Mouse (Mus musculus) embryonic facial prominence, embryonic 13.5 days (tissue): Measurements from ENCODE around the gene Arnt. TPM values are rescaled to one million over a fixed set of nuclear protein-coding genes. Genes with fewer than 3 reads are reported as not detected.
"Not testable (repeated sequence)": the region's sequence is repeated elsewhere in the genome, so short reads cannot be mapped to it uniquely, and the experiment has no call there.

ENCODE experiments used
- ATAC-seq: fragments of 200-750 bp; cut with Nextera tagmentation; 2 replicates; pipeline ENCODE4 v1.8.0; 2017; ENCODE audit warnings: low read depth; ENCODE audit not compliant: insufficient number of reproducible peaks, insufficient read depth, low FRiP score, low TSS enrichment
- H3K27ac ChIP-seq: fragments of 300-500 bp; sonication (generic); 2 replicates; pipeline ENCODE4 v1.5.1; 2015; ENCODE audit warnings: moderate library complexity, mild to moderate bottlenecking, inconsistent platforms
- H3K27me3 ChIP-seq: fragments of 300-500 bp; sonication (generic); 2 replicates; pipeline ENCODE4 v1.6.1; 2015; ENCODE audit warnings: mild to moderate bottlenecking, inconsistent platforms
- H3K36me3 ChIP-seq: fragments of 300-500 bp; sonication (generic); 2 replicates; pipeline ENCODE4 v1.6.1; 2015; ENCODE audit warnings: mild to moderate bottlenecking, inconsistent platforms
- H3K4me1 ChIP-seq: fragments of 300-500 bp; sonication (generic); 2 replicates; pipeline ENCODE4 v1.6.1; 2015; ENCODE audit warnings: inconsistent platforms
- H3K4me2 ChIP-seq: fragments of 300-500 bp; sonication (generic); 2 replicates; pipeline ENCODE4 v1.6.1; 2015; ENCODE audit warnings: moderate library complexity, mild to moderate bottlenecking, inconsistent platforms
- H3K4me3 ChIP-seq: fragments of 300-500 bp; sonication (generic); 2 replicates; pipeline ENCODE4 v1.5.1; 2015; ENCODE audit warnings: mild to moderate bottlenecking, inconsistent platforms
- H3K9ac ChIP-seq: fragments of 300-500 bp; sonication (generic); 2 replicates; pipeline ENCODE4 v1.6.1; 2015; ENCODE audit warnings: mild to moderate bottlenecking, inconsistent platforms
- H3K9me3 ChIP-seq: fragments of 300-500 bp; sonication (generic); 2 replicates; pipeline ENCODE4 v1.6.1; 2016; ENCODE audit warnings: inconsistent platforms
- WGBS: fragments of 180-500 bp; shearing (Covaris S2); methylation state at CpG from one replicate; pipeline ENCODE4 v1.1.7; 2015; ENCODE audit warnings: mixed read lengths; 5-methylcytosine and 5-hydroxymethylcytosine counted together
- polyA plus RNA-seq: library from polyadenylated mRNA; unstranded; fragments of >200 nt; fragmentation: Nextera tagmentation; extraction: Ambion mirVana; gene quantifications from 2 replicates; pipeline ENCODE4 v1.2.1, GENCODE M21; 2015

Gene Arnt
- polyA plus RNA-seq, result 53.2 and 60.8 TPM in 2 replicates

GRCm38 (mm10) chr3:95434136-95434982 is at the start of gene Arnt:
Gene Arnt, plus strand, starts transcription at chr3:95434388.
- WGBS, result under 1% methylated on average over 47 of the region's 47 CpGs
- Histone ChIP-seq H3K27me3 (no peaks in the 10 kb centered on the region), H3K4me1 (peaks cover 10% of the 10 kb centered on the region), H3K4me2 (peak within 1 kb of the TSS; percentile 79), H3K9ac (peak within 1 kb of the TSS; percentile 89), H3K36me3 (peaks cover 19% of the 10 kb centered on the region), H3K9me3 (no peaks in the 10 kb centered on the region), H3K27ac (peak within 1 kb of the TSS; percentile 79), H3K4me3 (peak within 1 kb of the TSS; percentile 88)
- peak; percentile 99 for ATAC-seq

GRCm38 (mm10) chr3:95385401-95386075 is 48.6 kb upstream of the Arnt start:
- H3K27me3 ChIP-seq, result no peaks in the 10 kb centered on the region
- ATAC-seq, result no peak
- WGBS, result 83% methylated on average over 5 of the region's 5 CpGs

GRCm38 (mm10) chr3:95394385-95394784 is 39.8 kb upstream of the Arnt start:
- Histone ChIP-seq H3K36me3 (no peaks in the 10 kb centered on the region), H3K4me3 (no peak overlapping the region), H3K4me2 (no peak overlapping the region), H3K4me1 (no peaks in the 10 kb centered on the region), H3K27me3 (no peaks in the 10 kb centered on the region), H3K9me3 (peaks cover 8% of the 10 kb centered on the region), H3K27ac (no peak overlapping the region), H3K9ac (no peak overlapping the region)
- WGBS, result 86% methylated on average over 4 of the region's 4 CpGs
- ATAC-seq, result no peak

More at GRCm38 (mm10) chr3:95385401-95386075, 48.6 kb upstream of the Arnt start:
- Histone ChIP-seq H3K4me3 (no peak overlapping the region), H3K27ac (no peak overlapping the region), H3K9ac (no peak overlapping the region), H3K4me2 (no peak overlapping the region), H3K9me3 (no peaks in the 10 kb centered on the region), H3K4me1 (no peaks in the 10 kb centered on the region), H3K36me3 (no peaks in the 10 kb centered on the region)

- no peak within 1 kb of the TSS for H3K4me3 ChIP-seq
- H3K9me3 ChIP-seq, result no peaks in the 10 kb centered on the region
- no peaks in the 10 kb centered on the region for H3K36me3 ChIP-seq
- H3K4me2 ChIP-seq, result no peak within 1 kb of the TSS
- ATAC-seq, result no peak
- no peak within 1 kb of the TSS for H3K27ac ChIP-seq
- WGBS, result 89% methylated on average over 3 of the region's 3 CpGs
- H3K27me3 ChIP-seq, result no peaks in the 10 kb centered on the region
- no peaks in the 10 kb centered on the region for H3K4me1 ChIP-seq
- no peak within 1 kb of the TSS for H3K9ac ChIP-seq
These were observed 31.4 kb upstream of the Arnt start, which contains the start of gene 4930558C23Rik for GRCm38 (mm10) chr3:95402741-95403140. Gene 4930558C23Rik, minus strand, starts transcription at chr3:95402841.

GRCm38 (mm10) chr3:95407728-95408127 is 26.5 kb upstream of the Arnt start:
- H3K9ac ChIP-seq, result no peak overlapping the region
- whole genome bisulfite sequencing, result 65% methylated on average over 1 of the region's 1 CpGs
- H3K9me3 ChIP-seq, result no peaks in the 10 kb centered on the region
- ATAC-seq, result no peak
- no peak overlapping the region for H3K4me3 ChIP-seq
- no peak overlapping the region for H3K4me2 ChIP-seq
- H3K4me1 ChIP-seq, result peaks cover 4% of the 10 kb centered on the region; the same call in 1 of the 2 replicates
- no peak overlapping the region for H3K27ac ChIP-seq
- H3K27me3 ChIP-seq, result no peaks in the 10 kb centered on the region
- H3K36me3 ChIP-seq, result no peaks in the 10 kb centered on the region

GRCm38 (mm10) chr3:95408852-95409251 is 25.3 kb upstream of the Arnt start:
- Histone ChIP-seq H3K27ac (no peak overlapping the region), H3K9ac (no peak overlapping the region), H3K4me3 (no peak overlapping the region), H3K27me3 (no peaks in the 10 kb centered on the region), H3K4me1 (peaks cover 4% of the 10 kb centered on the region; the same call in 1 of the 2 replicates), H3K4me2 (no peak overlapping the region), H3K36me3 (no peaks in the 10 kb centered on the region), H3K9me3 (no peaks in the 10 kb centered on the region)
- WGBS, result 87% methylated on average over 2 of the region's 2 CpGs
- no peak for ATAC-seq

- H3K9ac ChIP-seq, result no peak overlapping the region
- no peak overlapping the region for H3K4me3 ChIP-seq
- no peaks in the 10 kb centered on the region for H3K9me3 ChIP-seq
- 64% methylated on average over 1 of the region's 1 CpGs for WGBS
- no peak overlapping the region for H3K4me2 ChIP-seq
- no peaks in the 10 kb centered on the region for H3K36me3 ChIP-seq
- no peak overlapping the region for H3K27ac ChIP-seq
- H3K4me1 ChIP-seq, result peaks cover 4% of the 10 kb centered on the region; the same call in 1 of the 2 replicates
- H3K27me3 ChIP-seq, result no peaks in the 10 kb centered on the region
- ATAC-seq, result no peak
These were observed 21.9 kb upstream of the Arnt start for GRCm38 (mm10) chr3:95412268-95412667.

GRCm38 (mm10) chr3:95417866-95418265 is 16.3 kb upstream of the Arnt start:
- Histone ChIP-seq H3K4me2 (no peak overlapping the region), H3K27ac (no peak overlapping the region), H3K9me3 (peaks cover 22% of the 10 kb centered on the region), H3K4me1 (no peaks in the 10 kb centered on the region), H3K4me3 (no peak overlapping the region), H3K27me3 (no peaks in the 10 kb centered on the region), H3K9ac (no peak overlapping the region), H3K36me3 (no peaks in the 10 kb centered on the region)
- WGBS, result 91% methylated on average over 6 of the region's 6 CpGs
- no peak for ATAC-seq

- not testable (repeated sequence) for H3K4me2 ChIP-seq, H3K27me3 ChIP-seq, H3K27ac ChIP-seq, H3K36me3 ChIP-seq, ATAC-seq, H3K9me3 ChIP-seq, H3K4me3 ChIP-seq, H3K9ac ChIP-seq, H3K4me1 ChIP-seq
- 87% methylated on average over 5 of the region's 5 CpGs for WGBS
These were observed 7.7 kb upstream of the Arnt start for GRCm38 (mm10) chr3:95426476-95426875.

- H3K27me3 ChIP-seq, H3K9ac ChIP-seq, H3K36me3 ChIP-seq, H3K4me1 ChIP-seq, H3K27ac ChIP-seq, H3K9me3 ChIP-seq: not testable (repeated sequence)
- ATAC-seq, result peak; percentile 67; the same call in 1 of the 2 replicates
- peak overlapping the region; percentile 55 for H3K4me2 ChIP-seq
- WGBS, result 42% methylated on average over 14 of the region's 33 CpGs
- peak overlapping the region; percentile 29 for H3K4me3 ChIP-seq
These were observed 6.9 kb upstream of the Arnt start for GRCm38 (mm10) chr3:95427117-95427890.

- not testable (repeated sequence) for H3K9ac ChIP-seq, H3K27me3 ChIP-seq, H3K9me3 ChIP-seq, ATAC-seq, H3K36me3 ChIP-seq, H3K27ac ChIP-seq, H3K4me1 ChIP-seq
- WGBS, result 17% methylated on average over 15 of the region's 21 CpGs
- Histone ChIP-seq H3K4me3 (peak overlapping the region; percentile 29), H3K4me2 (peak overlapping the region; percentile 55)
These were observed 6.3 kb upstream of the Arnt start for GRCm38 (mm10) chr3:95427891-95428238.
